Mouse (Mus musculus) kidney, adult 2 months (tissue): Measurements from ENCODE around the gene Specc1. TPM values are rescaled to one million over a fixed set of nuclear protein-coding genes. Genes with fewer than 3 reads are reported as not detected.

ENCODE experiments used
- DNase-seq: peaks from one replicate; pipeline ENCODE4 v3.0.0; 2021
- H3K27ac ChIP-seq: fragments of 200-500 bp; 2 replicates; pipeline ENCODE4 v1.5.1; 2012; ENCODE audit warnings: low read depth, low read length, control low read depth, inconsistent platforms; ENCODE audit not compliant: insufficient read depth
- H3K27me3 ChIP-seq: fragments of 200-500 bp; replicated peaks from 2 replicates; pipeline ENCODE4 v1.6.1; 2012; ENCODE audit warnings: mild to moderate bottlenecking, moderate library complexity, low read length, inconsistent platforms; ENCODE audit not compliant: control insufficient read depth, insufficient read depth
- H3K36me3 ChIP-seq: fragments of 200-500 bp; 2 replicates; pipeline ENCODE4 v1.6.1; 2012; ENCODE audit warnings: mild to moderate bottlenecking, moderate library complexity, low read length, inconsistent platforms; ENCODE audit not compliant: control insufficient read depth, insufficient read depth
- H3K4me1 ChIP-seq: fragments of 200-500 bp; 2 replicates; pipeline ENCODE4 v1.6.1; 2011; ENCODE audit warnings: low read length; ENCODE audit not compliant: control insufficient read depth, insufficient read depth
- H3K4me3 ChIP-seq: fragments of 200-500 bp; 2 replicates; pipeline ENCODE4 v1.5.1; 2011; ENCODE audit warnings: mild to moderate bottlenecking, low read depth, low read length, control low read depth; ENCODE audit not compliant: insufficient read depth
- CTCF ChIP-seq: fragments of 200-500 bp; conservative IDR thresholded peaks from 2 replicates; pipeline ENCODE4 v1.5.1; 2011; ENCODE audit warnings: low read depth, mild to moderate bottlenecking, control low read depth, low read length, moderate library complexity, mixed read lengths; ENCODE audit not compliant: insufficient read depth, insufficient read length
- POLR2A ChIP-seq: fragments of 200-500 bp; IDR thresholded peaks from one replicate; pipeline ENCODE4 v1.6.1; 2011; ENCODE audit warnings: low read depth, low read length, control low read depth
- WGBS: fragments of 180-500 bp; shearing (Covaris S2); methylation state at CpG from one replicate; pipeline ENCODE4 v1.1.7; 2018; 5-methylcytosine and 5-hydroxymethylcytosine counted together
- polyA plus RNA-seq: library from polyadenylated mRNA; depleted of rRNA; stranded (reverse); fragments of >200 nt; gene quantifications from 2 replicates; pipeline ENCODE4 v1.2.3, GENCODE M21; 2012

The Specc1 gene
- polyA plus RNA-seq, 1 experiment, result 9.2 TPM

- 64% methylated on average over 2 of the region's 2 CpGs for WGBS
- no peak for DNase-seq
Measured at GRCm38 (mm10) chr11:62080476-62080875, 123.9 kb downstream of the Specc1 start.

DNA sequence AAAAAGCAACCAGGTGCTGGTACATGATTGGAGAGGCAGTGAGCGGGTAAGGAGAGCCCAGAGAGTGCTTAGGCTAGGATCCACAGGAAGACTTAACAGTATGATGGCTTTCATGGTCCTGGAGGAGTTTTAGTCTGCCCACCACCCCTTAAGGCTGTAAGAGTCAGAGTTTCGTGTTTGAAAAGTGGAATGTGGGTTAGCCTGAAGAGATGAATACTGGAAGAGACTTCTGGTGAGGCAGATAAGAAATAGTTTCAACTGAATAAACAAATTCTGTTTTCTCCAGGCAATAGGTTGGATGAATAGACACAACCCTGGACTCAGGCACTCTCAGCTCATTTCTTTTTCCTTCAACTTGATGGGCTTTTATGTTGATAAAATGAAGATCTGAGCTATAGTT, 130.1 kb downstream of the Specc1 start:
- Histone ChIP-seq H3K27me3 (no peaks in the 10 kb centered on the region), H3K36me3 (no peaks in the 10 kb centered on the region; the same call in 1 of the 2 replicates), H3K4me1 (no peaks in the 10 kb centered on the region), H3K27ac (no peak overlapping the region), H3K4me3 (no peak overlapping the region)
- 78% methylated on average over 2 of the region's 2 CpGs for WGBS
- DNase-seq, result no peak
- TF ChIP-seq CTCF (no peak), POLR2A (no peak)

More at GRCm38 (mm10) chr11:62080476-62080875, 123.9 kb downstream of the Specc1 start:
- Histone ChIP-seq H3K27ac (no peak overlapping the region; the same call in 1 of the 2 replicates), H3K4me1 (peaks cover 5% of the 10 kb centered on the region; the same call in 1 of the 2 replicates), H3K4me3 (no peak overlapping the region), H3K27me3 (no peaks in the 10 kb centered on the region), H3K36me3 (no peaks in the 10 kb centered on the region; the same call in 1 of the 2 replicates)
- TF ChIP-seq POLR2A, result no peak
- no peak for TF ChIP-seq CTCF

GRCm38 (mm10) chr11:62087051-62087450, 130.5 kb downstream of the Specc1 start:
- 59% methylated on average over 1 of the region's 1 CpGs for WGBS
- H3K27ac ChIP-seq, result no peak overlapping the region
- H3K4me3 ChIP-seq, result no peak overlapping the region
- H3K27me3 ChIP-seq, result no peaks in the 10 kb centered on the region
- TF ChIP-seq POLR2A (no peak), CTCF (no peak)
- no peaks in the 10 kb centered on the region; the same call in 1 of the 2 replicates for H3K36me3 ChIP-seq
- H3K4me1 ChIP-seq, result no peaks in the 10 kb centered on the region
- no peak for DNase-seq

DNA sequence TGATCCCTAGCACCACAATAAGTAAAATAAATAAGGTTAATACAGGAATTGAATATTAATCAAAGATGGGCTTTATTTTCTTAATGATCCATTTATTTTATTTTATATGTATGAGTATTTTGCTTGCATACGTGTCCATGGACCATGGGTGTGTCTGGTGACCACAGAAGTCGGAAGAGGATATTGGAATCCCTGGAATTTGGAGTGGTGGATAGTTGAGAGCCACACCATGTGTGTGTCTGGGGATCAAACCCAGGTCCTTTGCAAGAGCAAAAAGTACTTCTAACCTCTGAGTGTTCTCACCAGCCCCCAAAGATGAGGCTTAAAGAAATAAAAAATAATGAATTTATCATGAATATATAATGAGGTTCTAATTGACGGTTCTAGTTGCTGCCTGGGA, 132.1 kb downstream of the Specc1 start:
- Histone ChIP-seq H3K36me3 (no peaks in the 10 kb centered on the region; the same call in 1 of the 2 replicates), H3K27me3 (no peaks in the 10 kb centered on the region), H3K27ac (no peak overlapping the region), H3K4me3 (no peak overlapping the region), H3K4me1 (no peaks in the 10 kb centered on the region)
- no peak for DNase-seq
- TF ChIP-seq CTCF (no peak), POLR2A (no peak)
- WGBS, result 89% methylated on average over 3 of the region's 3 CpGs

DNA sequence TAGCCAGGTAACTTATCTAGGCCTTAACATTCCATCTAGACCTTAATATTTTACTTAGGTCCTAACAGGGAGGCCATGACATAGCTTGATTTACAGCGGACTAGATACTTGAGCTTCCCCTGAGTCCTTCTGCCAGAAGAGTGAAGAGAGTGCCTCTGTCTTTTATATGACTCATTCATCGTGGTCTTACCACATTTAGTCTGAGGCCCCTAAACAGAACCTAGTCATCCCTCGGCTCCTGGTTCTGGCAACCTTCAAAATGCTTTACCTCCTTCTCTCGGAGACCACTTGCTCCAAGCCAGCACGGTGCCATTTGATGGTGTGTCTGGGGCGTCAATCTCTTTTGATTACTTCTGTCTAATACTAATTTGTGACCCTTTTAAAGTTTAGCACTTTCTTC, 133.8 kb downstream of the Specc1 start:
- no peak for DNase-seq
- 78% methylated on average over 6 of the region's 6 CpGs for WGBS
- TF ChIP-seq POLR2A (no peak), CTCF (no peak)

GRCm38 (mm10) chr11:62103380-62103911, 146.9 kb downstream of the Specc1 start:
- Histone ChIP-seq H3K36me3 (no peaks in the 10 kb centered on the region), H3K27me3 (no peaks in the 10 kb centered on the region), H3K27ac (no peak overlapping the region), H3K4me1 (no peaks in the 10 kb centered on the region), H3K4me3 (no peak overlapping the region)
- WGBS, result 57% methylated on average over 3 of the region's 3 CpGs
- TF ChIP-seq POLR2A (no peak), CTCF (no peak)
- no peak for DNase-seq

More for the DNA sequence above, 133.8 kb downstream of the Specc1 start:
- Histone ChIP-seq H3K36me3 (no peaks in the 10 kb centered on the region), H3K27me3 (no peaks in the 10 kb centered on the region), H3K4me3 (no peak overlapping the region), H3K27ac (no peak overlapping the region), H3K4me1 (no peaks in the 10 kb centered on the region)

GRCm38 (mm10) chr11:62106401-62106871, 149.9 kb downstream of the Specc1 start:
- Histone ChIP-seq H3K4me3 (no peak overlapping the region), H3K4me1 (no peaks in the 10 kb centered on the region), H3K36me3 (no peaks in the 10 kb centered on the region), H3K27ac (no peak overlapping the region), H3K27me3 (no peaks in the 10 kb centered on the region)
- no peak for TF ChIP-seq POLR2A
- no peak for TF ChIP-seq CTCF
- WGBS, result 95% methylated on average over 1 of the region's 1 CpGs
- no peak for DNase-seq
